Mouse (Mus musculus) bone marrow, adult 2 months (tissue): ENCODE measurements around the gene Gpr183.

ENCODE experiments used
- CTCF ChIP-seq: fragments of 200-500 bp; IDR thresholded peaks from 2 replicates; pipeline ENCODE4 v1.5.1; 2011; ENCODE audit warnings: low read length, control low read depth; ENCODE audit not compliant: control insufficient read depth, insufficient read depth
- POLR2A ChIP-seq: fragments of 200-500 bp; IDR thresholded peaks from 2 replicates; pipeline ENCODE4 v1.6.1; 2011; ENCODE audit warnings: low read depth, mild to moderate bottlenecking, control low read depth, low read length, borderline replicate concordance; ENCODE audit not compliant: control insufficient read depth

- TF ChIP-seq CTCF (no peak), POLR2A (no peak)
These were observed 45.3 kb upstream of the Gpr183 start for GRCm38 (mm10) chr14:122010301-122010700.
